Mouse (Mus musculus) C2C12 (cell line): ENCODE data around the gene Folr2.

Source experiments
- CEBPB ChIP-seq: IDR thresholded peaks from one replicate; pipeline ENCODE4 v1.6.1; 2011; ENCODE audit warnings: low read depth, mild to moderate bottlenecking, control low read depth, moderate library complexity
- CTCF ChIP-seq: IDR thresholded peaks from one replicate; pipeline ENCODE4 v1.5.1; 2011; ENCODE audit not compliant: control insufficient read depth, insufficient read depth, insufficient read length
- FOSL1 ChIP-seq: IDR thresholded peaks from one replicate; pipeline ENCODE4 v1.8.0; 2011; ENCODE audit warnings: mild to moderate bottlenecking, low read length; ENCODE audit not compliant: poor library complexity, insufficient read depth, severe bottlenecking
- MAX ChIP-seq: IDR thresholded peaks from one replicate; pipeline ENCODE4 v1.6.1; 2011; ENCODE audit warnings: mild to moderate bottlenecking, control low read depth
- MYOD1 ChIP-seq: IDR thresholded peaks from one replicate; pipeline ENCODE4 v1.6.1; 2011; ENCODE audit warnings: low read depth; ENCODE audit not compliant: control insufficient read depth, insufficient read length
- MYOG ChIP-seq: IDR thresholded peaks from one replicate; pipeline ENCODE4 v1.6.1; 2011; ENCODE audit not compliant: control insufficient read depth, insufficient read length; ENCODE audit errors: extremely low read depth
- USF1 ChIP-seq: IDR thresholded peaks from one replicate; pipeline ENCODE4 v1.6.1; 2011; ENCODE audit warnings: low read depth, mild to moderate bottlenecking, control low read depth, moderate library complexity

DNA sequence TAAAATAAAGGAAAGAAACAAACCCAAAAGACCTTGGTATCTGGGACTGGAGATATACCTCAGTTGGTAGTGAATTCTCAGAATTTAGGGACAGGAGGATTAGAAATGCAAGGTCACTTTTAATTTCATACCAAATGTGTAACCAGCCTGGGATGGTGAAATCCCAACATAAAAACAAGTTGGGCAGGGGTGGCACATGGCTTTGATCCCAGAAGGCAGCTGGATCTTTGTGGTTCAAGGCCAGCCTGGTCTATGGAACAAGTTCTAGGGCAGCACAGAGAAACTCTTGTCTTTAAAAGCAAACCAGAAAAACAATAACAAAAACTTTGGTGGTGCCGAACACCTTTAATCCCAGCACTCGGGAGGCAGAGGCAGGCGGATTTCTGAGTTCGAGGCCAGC, 10.5 kb upstream of the Folr2 start:
- no peak for TF ChIP-seq CTCF
- no peak for TF ChIP-seq MYOG
- TF ChIP-seq MAX, result no peak
- TF ChIP-seq CEBPB, result no peak
- no peak for TF ChIP-seq FOSL1
- no peak for TF ChIP-seq USF1
- TF ChIP-seq MYOD1, result no peak
